Mouse (Mus musculus): Measurements from ENCODE around the gene Dbn1.
"Not testable (repeated sequence)": the region's sequence is repeated elsewhere in the genome, so short reads cannot be mapped to it uniquely, and the experiment has no call there.

Gene Dbn1

GRCm38 (mm10) chr13:55448131-55448530 is 39.8 kb downstream of the Dbn1 start:
- no peak for DNase-seq

- DNase-seq: peak; percentile 37
Measured at GRCm38 (mm10) chr13:55447543-55447943, 40.4 kb downstream of the Dbn1 start.

GRCm38 (mm10) chr13:55446483-55447105 is 41.3 kb downstream of the Dbn1 start:
- no peak for DNase-seq

GRCm38 (mm10) chr13:55445361-55446091 is 42.4 kb downstream of the Dbn1 start:
- no peak for DNase-seq

GRCm38 (mm10) chr13:55444937-55445315 is 43.0 kb downstream of the Dbn1 start, which contains the start of gene Grk6:
Gene Grk6, plus strand, starts transcription at chr13:55445072.
- DNase-seq: peak; percentile 98

- peak; percentile 86 for DNase-seq
Measured at GRCm38 (mm10) chr13:55444286-55444936, 43.5 kb downstream of the Dbn1 start.

GRCm38 (mm10) chr13:55443799-55444285 is 44.1 kb downstream of the Dbn1 start:
- DNase-seq: no peak

GRCm38 (mm10) chr13:55437111-55437629 is 50.7 kb downstream of the Dbn1 start:
- not testable (repeated sequence) for DNase-seq

GRCm38 (mm10) chr13:55431889-55432685 is 55.8 kb downstream of the Dbn1 start:
- DNase-seq: no peak

- DNase-seq: no peak
Measured at GRCm38 (mm10) chr13:55430566-55430965, 57.3 kb downstream of the Dbn1 start.

- peak; percentile 66 for DNase-seq
Measured at GRCm38 (mm10) chr13:55429226-55429888, 58.6 kb downstream of the Dbn1 start.

GRCm38 (mm10) chr13:55426613-55427012 is 61.3 kb downstream of the Dbn1 start, which contains the start of gene F12:
Gene F12, minus strand, starts transcription at chr13:55426793.
- DNase-seq: no peak

All from lung, postnatal 14 days (tissue).